Mouse (Mus musculus) spleen, adult 2 months (tissue): Measurements from ENCODE around the gene E130114P18Rik.

Experiments
- CTCF ChIP-seq: fragments of 200-500 bp; IDR thresholded peaks from 2 replicates; pipeline ENCODE4 v1.5.1; 2011; ENCODE audit warnings: mild to moderate bottlenecking, inconsistent platforms; ENCODE audit not compliant: insufficient read depth, insufficient read length, insufficient replicate concordance; ENCODE audit errors: extremely low read depth
- POLR2A ChIP-seq: fragments of 200-500 bp; IDR thresholded peaks from 2 replicates; pipeline ENCODE4 v1.6.1; 2011; ENCODE audit warnings: low read depth, low read length, inconsistent platforms

GRCm38 (mm10) chr4:97557585-97557984, 220.3 kb downstream of the E130114P18Rik start:
- TF ChIP-seq POLR2A (no peak), CTCF (no peak)
